Mouse (Mus musculus): ENCODE measurements around the gene Pcbp1.
"Not testable (repeated sequence)": the region's sequence is repeated elsewhere in the genome, so short reads cannot be mapped to it uniquely, and the experiment has no call there.

Pcbp1 gene

GRCm38 (mm10) chr6:86526032-86526960 lies at the start of gene Pcbp1:
TSS of gene Pcbp1 (minus strand) at chr6:86526321.
- DNase-seq, result peak; percentile 99 to 100

- no peak for DNase-seq
Observed at GRCm38 (mm10) chr6:86574495-86574894, 48.4 kb upstream of the Pcbp1 start.

- peak; percentile 19 to 31 for DNase-seq
Observed at GRCm38 (mm10) chr6:86570830-86571229, 44.7 kb upstream of the Pcbp1 start.

GRCm38 (mm10) chr6:86569461-86569820 lies 43.3 kb upstream of the Pcbp1 start:
- peak; percentile 90 to 92 for DNase-seq

DNA sequence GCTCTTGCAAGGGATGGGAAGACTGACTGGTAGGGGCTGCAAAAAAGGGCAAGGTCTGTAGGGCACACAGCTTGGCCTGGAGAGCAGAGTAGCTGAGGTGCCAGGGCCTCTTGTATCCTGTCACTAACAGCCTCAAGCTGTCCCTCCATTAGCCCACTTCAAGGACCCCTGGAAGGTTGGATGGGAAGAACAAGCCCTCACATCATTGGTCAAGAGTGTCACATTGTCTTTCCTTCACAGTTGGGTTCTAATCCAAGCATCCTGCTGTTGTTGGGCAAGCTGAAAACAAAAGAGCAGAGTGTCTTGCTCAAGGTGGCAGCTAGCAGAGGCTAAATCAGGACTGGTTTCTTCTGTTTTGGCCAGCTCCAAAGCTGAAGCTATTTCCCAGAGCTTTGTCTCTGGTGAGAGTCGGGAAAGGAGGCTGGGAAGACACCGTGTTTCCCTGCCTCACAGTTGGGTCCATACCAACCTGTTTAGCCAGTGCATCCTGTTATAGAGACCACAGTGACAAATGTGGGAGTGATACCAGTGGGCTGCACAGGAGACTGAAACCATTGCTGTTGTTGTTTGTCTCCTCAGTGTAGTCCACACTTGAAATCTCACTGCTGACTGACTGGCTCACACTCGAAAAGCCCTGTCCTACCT lies 42.8 kb upstream of the Pcbp1 start:
- peak in 1 of 2 experiments; percentile 7 for DNase-seq

DNA sequence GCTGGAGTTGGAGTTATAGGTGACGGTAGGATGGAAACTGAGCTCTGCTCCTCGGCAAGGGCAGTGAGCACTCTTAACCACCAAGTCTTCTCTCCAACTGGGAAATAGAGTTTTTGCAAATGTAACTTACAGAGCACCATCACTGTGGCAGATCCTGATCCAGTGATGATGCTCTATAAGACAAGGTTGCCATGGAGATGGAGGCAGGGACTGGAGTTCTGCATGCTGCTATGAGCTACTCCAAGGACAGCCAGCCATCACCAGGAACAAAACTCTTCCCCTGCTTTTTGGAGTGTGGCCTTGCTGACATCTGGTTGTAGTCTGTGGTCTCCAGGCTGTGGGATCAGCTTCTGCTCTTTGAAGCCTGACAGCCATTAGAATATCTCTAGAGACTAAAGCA lies 39.7 kb upstream of the Pcbp1 start:
- no peak for DNase-seq

GRCm38 (mm10) chr6:86557182-86557581 lies 31.1 kb upstream of the Pcbp1 start:
- not testable (repeated sequence) for DNase-seq

DNA sequence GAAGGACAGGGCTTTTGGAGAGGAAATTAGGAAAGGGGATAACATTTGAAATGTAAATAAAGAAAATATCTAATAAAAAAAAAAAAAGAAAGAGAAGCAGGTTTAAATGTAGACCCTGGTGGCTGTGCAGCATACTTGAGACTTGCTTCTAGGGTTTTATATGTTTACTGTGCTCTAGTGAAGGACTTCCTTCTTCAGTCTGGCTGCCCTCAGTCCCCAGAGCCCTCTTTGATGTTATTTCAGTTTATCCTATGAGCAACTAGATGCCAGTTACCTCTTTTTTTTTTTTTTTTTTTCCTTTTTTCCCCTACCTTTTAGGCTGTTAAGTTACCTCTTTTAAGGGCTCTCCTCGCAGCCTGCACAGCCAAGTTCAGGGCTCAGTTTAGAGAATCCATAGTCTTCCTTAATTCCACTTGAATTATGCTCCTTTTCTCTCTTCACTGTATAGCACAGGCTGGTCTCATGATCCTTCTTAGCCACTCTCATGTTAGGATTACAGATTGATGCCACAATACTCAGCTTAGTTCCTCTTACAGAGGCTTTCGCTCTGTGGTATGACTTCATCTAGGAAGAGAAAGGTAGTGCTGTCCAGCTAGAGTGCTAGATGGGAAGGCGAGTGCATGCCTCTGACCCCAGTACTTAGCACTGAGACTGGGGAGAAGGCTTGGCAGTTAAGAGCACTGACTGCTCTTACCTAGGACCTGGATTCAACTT lies 30.4 kb upstream of the Pcbp1 start:
- no peak for DNase-seq

- no peak for DNase-seq
Observed at GRCm38 (mm10) chr6:86550587-86550986, 24.5 kb upstream of the Pcbp1 start.

DNA sequence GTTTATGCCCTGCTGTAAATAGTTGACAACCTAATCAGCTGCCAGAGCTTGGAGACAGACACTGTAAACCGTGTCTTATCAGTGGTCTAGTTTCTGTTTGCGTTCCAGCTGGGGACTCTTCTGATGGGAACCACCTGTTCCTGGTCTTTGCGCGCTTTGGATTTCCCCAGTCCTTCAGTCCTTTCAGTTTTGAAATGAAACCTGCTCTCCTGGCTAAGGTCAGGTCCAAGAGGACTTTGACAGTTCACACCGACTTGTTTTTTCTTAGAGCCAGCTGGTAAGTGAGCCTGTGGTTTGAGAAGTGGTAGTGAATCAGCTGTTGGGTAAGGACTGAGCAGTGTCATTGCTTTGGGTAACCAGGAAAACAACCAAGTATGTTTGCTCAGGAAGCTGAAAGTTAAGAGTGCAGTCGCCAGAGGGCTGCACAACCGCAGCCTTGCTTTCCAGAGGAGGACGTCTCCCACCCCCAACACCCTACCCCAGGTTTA lies 21.8 kb upstream of the Pcbp1 start:
- DNase-seq, result no peak

- DNase-seq, result no peak
Observed at GRCm38 (mm10) chr6:86547228-86547755, 21.2 kb upstream of the Pcbp1 start.

DNA sequence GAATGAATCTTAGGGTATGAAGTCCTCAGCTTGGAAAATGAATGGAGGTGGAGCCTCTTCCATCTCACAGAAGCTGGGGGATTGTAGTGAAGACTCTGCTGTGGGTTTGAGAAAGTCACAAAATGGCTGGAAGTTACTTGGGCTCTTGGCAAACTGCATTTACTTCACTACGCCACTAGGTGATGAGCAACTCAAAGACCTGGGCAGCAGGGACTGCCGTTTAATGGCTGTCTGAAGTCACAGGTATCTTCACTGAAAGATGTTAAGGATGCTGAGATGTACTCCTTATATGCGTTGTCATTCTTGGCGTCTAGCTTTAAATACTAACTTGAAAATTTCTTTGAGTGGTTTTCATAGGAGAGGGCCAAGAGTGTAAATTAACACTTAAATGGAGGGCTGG lies 19.1 kb upstream of the Pcbp1 start:
- peak; percentile 44 to 62 for DNase-seq

GRCm38 (mm10) chr6:86543869-86544268 lies 17.7 kb upstream of the Pcbp1 start:
- DNase-seq, result no peak

DNA sequence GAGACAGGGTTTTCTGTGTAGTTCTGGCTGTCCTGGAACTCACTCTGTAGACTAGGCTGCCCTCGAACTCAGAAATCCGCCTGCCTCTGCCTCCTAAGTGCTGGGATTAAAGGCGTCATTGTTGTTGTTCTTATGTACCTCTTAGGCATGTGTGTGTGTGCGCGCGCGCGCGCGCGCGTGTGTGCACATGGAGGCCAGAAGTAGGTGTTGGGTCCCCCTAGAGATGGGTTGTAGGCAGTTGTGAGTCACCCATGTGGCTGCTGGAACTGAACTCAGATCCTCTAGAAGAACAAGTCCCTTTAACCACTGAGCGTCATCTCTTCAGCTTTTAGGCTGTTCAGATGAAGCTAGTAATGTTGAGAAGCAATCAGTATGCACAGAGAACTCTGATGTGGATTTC lies 16.9 kb upstream of the Pcbp1 start:
- no peak for DNase-seq

DNA sequence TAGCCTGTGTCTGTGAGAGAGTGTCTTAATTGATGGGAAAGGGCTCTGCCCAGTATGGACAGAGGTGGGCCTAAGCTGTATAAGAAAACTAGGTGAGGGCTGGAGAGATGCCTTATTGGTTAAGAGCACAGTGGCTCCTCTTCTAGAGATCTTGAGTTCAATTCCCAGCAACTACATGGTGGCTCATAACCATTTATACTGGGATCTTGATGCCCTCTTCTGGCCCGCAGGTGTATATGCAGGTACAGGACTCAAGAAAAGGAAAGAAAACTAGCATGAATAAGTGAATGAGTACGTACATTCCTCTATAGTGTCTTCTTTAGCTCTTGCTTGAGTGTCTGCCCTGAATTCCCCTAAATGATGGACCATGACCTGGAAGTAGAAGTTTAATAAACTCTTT lies 15.5 kb upstream of the Pcbp1 start:
- no peak for DNase-seq

GRCm38 (mm10) chr6:86528451-86528785 lies 2.3 kb upstream of the Pcbp1 start:
- DNase-seq, result peak in 1 of 2 experiments; percentile 21

DNA sequence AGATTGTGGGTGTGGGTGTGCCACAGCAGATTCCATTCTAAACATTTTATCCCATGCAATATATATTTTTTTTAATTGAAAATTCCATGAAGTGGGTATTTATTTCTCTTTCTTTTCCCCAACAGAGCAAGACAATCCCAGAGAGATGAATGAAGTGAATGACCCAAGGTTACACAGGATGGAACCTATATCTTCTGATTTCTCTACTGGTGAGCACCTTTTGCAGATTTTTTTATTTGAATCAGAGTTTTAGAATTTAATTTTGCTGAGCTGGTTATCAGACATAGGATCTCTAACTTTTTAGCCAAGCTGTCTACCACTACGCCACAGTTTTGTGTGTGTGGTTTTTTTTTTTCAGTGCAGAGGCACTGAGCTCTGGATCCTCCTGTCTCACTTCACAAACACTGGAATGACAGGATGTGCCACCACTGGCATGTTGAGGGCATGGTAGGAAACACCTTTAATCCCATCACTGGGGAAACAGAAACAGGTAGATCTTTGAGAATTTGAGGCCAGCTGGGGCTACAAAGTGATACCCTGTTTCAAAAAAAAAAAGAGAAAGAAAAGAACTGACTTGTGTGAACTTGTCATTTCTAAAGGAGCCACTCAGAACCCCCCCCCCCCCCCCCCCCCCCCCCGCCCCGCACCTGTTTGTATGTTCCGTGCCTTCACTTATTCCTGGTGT lies 1.8 kb upstream of the Pcbp1 start:
- peak; percentile 19 to 23 for DNase-seq

- peak; percentile 90 to 96 for DNase-seq
Observed at GRCm38 (mm10) chr6:86526961-86527740, 1.0 kb upstream of the Pcbp1 start.

DNA sequence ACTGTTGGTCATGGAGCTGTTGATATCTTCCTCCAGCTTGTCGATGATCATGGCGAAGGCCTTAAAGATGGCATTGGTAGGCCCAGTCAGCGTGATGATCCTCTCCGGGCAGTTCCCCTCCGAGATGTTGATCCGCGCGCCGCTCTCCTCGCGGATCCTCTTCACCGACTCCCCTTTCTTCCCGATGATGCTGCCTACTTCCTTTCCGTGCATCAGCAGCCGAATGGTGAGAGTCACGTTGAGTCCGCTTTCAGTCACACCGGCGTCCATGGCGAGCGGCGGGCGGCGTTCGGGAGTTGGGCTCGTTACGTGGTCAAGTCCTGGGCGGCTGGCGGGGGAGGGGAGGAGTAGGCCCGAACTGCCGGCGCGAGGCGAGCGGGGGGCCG lies 482 bp downstream of the Pcbp1 start:
- no peak for DNase-seq

GRCm38 (mm10) chr6:86524879-86525645 lies 1.1 kb downstream of the Pcbp1 start:
- peak in 1 of 2 experiments; percentile 63 for DNase-seq

Measured in cerebellum, postnatal 25 days (tissue).